Comparison of ENCODE assay signal across 14 mouse cellular contexts in genomic region chr10:94818781-94819665, GRCm38 (mm10).
DNase-seq lines count a peak whose midpoint lies in the region; ATAC-seq lines count a peak whose summit lies in the region.
"Had no signal": no experiment of that assay in that cellular context is flagged by ENCODE, and none has a peak within 500 bp of the region (broad histone marks: within the 10 kb centered on the region; RNA-seq: fewer than 3 reads in every experiment).

No protein-coding gene starts in this region.

- no peak for DNase-seq in heart, postnatal 4 days
- peak; percentile 19 to 28 for DNase-seq in right cerebral cortex, adult 2 months (ENCODE audit: low spot score in 2 of 2)
- DNase-seq in right cerebral cortex, postnatal 4 days: no peak
- peak; percentile 19 for DNase-seq in forelimb bud, embryonic 11.5 days (ENCODE audit: low read depth, low spot score)
- no peak for DNase-seq in layer of hippocampus, adult 9-10 months (ENCODE audit: low spot score)
- DNase-seq: kidney, adult 2 months; lung, embryonic 14.5 days; spleen, adult 18-20 months had no signal

- no peaks in the 10 kb centered on the region for H3K27me3 ChIP-seq in heart, embryonic 11.5 days (ENCODE audit: control insufficient read depth, insufficient read depth, low read length)
- H3K27me3 ChIP-seq in kidney, embryonic 16.5 days (ENCODE audit: insufficient read depth, low read length): no peaks in the 10 kb centered on the region
- H3K27me3 ChIP-seq: midbrain, embryonic 15.5 days; Patski had no signal

- no peaks in the 10 kb centered on the region for H3K36me3 ChIP-seq in heart, embryonic 11.5 days (ENCODE audit: control insufficient read depth, insufficient read depth, low read length)
- no peaks in the 10 kb centered on the region for H3K36me3 ChIP-seq in kidney, embryonic 16.5 days (ENCODE audit: insufficient read depth, low read length)

- 0 out of 2 replicates have a peak, but pooled peaks cover 2% of the 10 kb centered on the region for H3K4me1 ChIP-seq in heart, embryonic 11.5 days (ENCODE audit: control insufficient read depth, insufficient read depth, low read length)
- H3K4me1 ChIP-seq in kidney, embryonic 16.5 days (ENCODE audit: insufficient read depth, low read length): 0 out of 2 replicates have a peak, but pooled peaks cover 3% of the 10 kb centered on the region

- no peak for ATAC-seq in heart, embryonic 11.5 days (replicated peaks; ENCODE audit: insufficient number of reproducible peaks, low FRiP score, low TSS enrichment)
- no peak for ATAC-seq in erythroid progenitor cell, adult 5-6 weeks (replicated peaks; ENCODE audit: low FRiP score, poor library complexity, severe bottlenecking)
- ATAC-seq in kidney, embryonic 16.5 days (ENCODE audit: low FRiP score, low TSS enrichment): no peak
- ATAC-seq: forebrain, embryonic 14.5 days; midbrain, embryonic 15.5 days; Patski had no signal

- no peak overlapping the region for H3K9ac ChIP-seq in heart, embryonic 11.5 days (ENCODE audit: low read depth, low read length)
- no peak overlapping the region for H3K9ac ChIP-seq in kidney, embryonic 16.5 days (replicated peaks; ENCODE audit: low read length)
- H3K9ac ChIP-seq: lung, embryonic 14.5 days; midbrain, embryonic 15.5 days had no signal

- WGBS in heart, embryonic 11.5 days (ENCODE audit: insufficient replicate concordance): 63% methylated on average over 17 of the region's 17 CpGs
- 89% methylated on average over 17 of the region's 17 CpGs for WGBS in kidney, embryonic 16.5 days

- H3K4me2 ChIP-seq in heart, embryonic 11.5 days: peak overlapping the region; percentile 3; the same call in 1 of the 2 replicates
- H3K4me2 ChIP-seq in kidney, embryonic 16.5 days (replicated peaks; ENCODE audit: low read depth, low read length): no peak overlapping the region
- H3K4me2 ChIP-seq: lung, embryonic 14.5 days; midbrain, embryonic 15.5 days had no signal

- no peaks in the 10 kb centered on the region for H3K9me3 ChIP-seq in heart, embryonic 11.5 days (replicated peaks; ENCODE audit: control insufficient read depth, low read length)
- H3K9me3 ChIP-seq in kidney, embryonic 16.5 days (ENCODE audit: low read length): no peaks in the 10 kb centered on the region
- H3K9me3 ChIP-seq: midbrain, embryonic 15.5 days had no signal

- no peak overlapping the region for H3K27ac ChIP-seq in heart, embryonic 11.5 days (ENCODE audit: low read depth, low read length)
- no peak overlapping the region for H3K27ac ChIP-seq in kidney, embryonic 16.5 days (ENCODE audit: low read length)
- H3K27ac ChIP-seq: midbrain, embryonic 15.5 days had no signal

- H3K4me3 ChIP-seq in heart, embryonic 11.5 days (ENCODE audit: low read depth, low read length): no peak overlapping the region
- H3K4me3 ChIP-seq in kidney, embryonic 16.5 days (ENCODE audit: low read length): no peak overlapping the region
- H3K4me3 ChIP-seq: midbrain, embryonic 15.5 days had no signal

Comparison
In these comparisons a context has a peak if more than half of its experiments do, and no peak if none do; other contexts are left out.
1. DNase-seq: peak in right cerebral cortex, adult 2 months (2 of 2) and forelimb bud, embryonic 11.5 days (single experiment); none in heart, postnatal 4 days (single experiment), right cerebral cortex, postnatal 4 days (single experiment) and layer of hippocampus, adult 9-10 months (single experiment).